Mouse (Mus musculus): ENCODE data around the gene Mex3a.

Mex3a gene

GRCm38 (mm10) chr3:88509250-88509649 is 22.9 kb upstream of the Mex3a start:
- peak in 1 of 2 experiments; percentile 59 for DNase-seq

GRCm38 (mm10) chr3:88509692-88510420 is 22.3 kb upstream of the Mex3a start, which contains the start of gene Lmna:
Gene Lmna, minus strand, starts transcription at chr3:88509956.
- DNase-seq = peak; percentile 90 to 95

- no peak for DNase-seq
Measured at GRCm38 (mm10) chr3:88510421-88511289, 21.5 kb upstream of the Mex3a start.

GRCm38 (mm10) chr3:88511559-88511958 is 20.6 kb upstream of the Mex3a start:
- peak in 1 of 2 experiments; percentile 35 for DNase-seq

- DNase-seq = no peak
Measured at GRCm38 (mm10) chr3:88512141-88512895, 19.9 kb upstream of the Mex3a start.

- DNase-seq = no peak
Measured at GRCm38 (mm10) chr3:88512896-88513545, 19.2 kb upstream of the Mex3a start.

- DNase-seq = peak; percentile 27 to 36
Measured at GRCm38 (mm10) chr3:88513546-88514115, 18.6 kb upstream of the Mex3a start.

- no peak for DNase-seq
Measured at GRCm38 (mm10) chr3:88514231-88515094, 17.7 kb upstream of the Mex3a start.

- no peak for DNase-seq
Measured at GRCm38 (mm10) chr3:88515095-88515386, 17.2 kb upstream of the Mex3a start.

GRCm38 (mm10) chr3:88516407-88516806 is 15.8 kb upstream of the Mex3a start:
- DNase-seq = no peak

GRCm38 (mm10) chr3:88518411-88518810 is 13.8 kb upstream of the Mex3a start:
- DNase-seq = no peak

GRCm38 (mm10) chr3:88520078-88520477 is 12.1 kb upstream of the Mex3a start:
- DNase-seq = no peak

- DNase-seq = no peak
Measured at GRCm38 (mm10) chr3:88521156-88521555, 11.0 kb upstream of the Mex3a start.

GRCm38 (mm10) chr3:88521803-88522331 is 10.3 kb upstream of the Mex3a start:
- peak; percentile 73 for DNase-seq

- DNase-seq = no peak
Measured at GRCm38 (mm10) chr3:88523027-88523426, 9.2 kb upstream of the Mex3a start.

- no peak for DNase-seq
Measured at GRCm38 (mm10) chr3:88525021-88525420, 7.2 kb upstream of the Mex3a start.

GRCm38 (mm10) chr3:88526157-88527131 is 5.8 kb upstream of the Mex3a start:
- DNase-seq = peak; percentile 78 to 81

- peak in 1 of 2 experiments; percentile 40 for DNase-seq
Measured at GRCm38 (mm10) chr3:88527565-88527964, 4.6 kb upstream of the Mex3a start.

- no peak for DNase-seq
Measured at GRCm38 (mm10) chr3:88528646-88529045, 3.5 kb upstream of the Mex3a start.

All from thymus, postnatal 36 days (tissue).